Mouse (Mus musculus) kidney, postnatal 14 days (tissue): Measurements from ENCODE around the gene Apbb1.
A peak's percentile ranks its signal among the peaks of the same experiment; 100 is the strongest.

Experiments used
- DNase-seq: peaks from one replicate; pipeline ENCODE4 v3.0.0; 2022; ENCODE audit warnings: mixed read lengths

Apbb1 gene

DNA sequence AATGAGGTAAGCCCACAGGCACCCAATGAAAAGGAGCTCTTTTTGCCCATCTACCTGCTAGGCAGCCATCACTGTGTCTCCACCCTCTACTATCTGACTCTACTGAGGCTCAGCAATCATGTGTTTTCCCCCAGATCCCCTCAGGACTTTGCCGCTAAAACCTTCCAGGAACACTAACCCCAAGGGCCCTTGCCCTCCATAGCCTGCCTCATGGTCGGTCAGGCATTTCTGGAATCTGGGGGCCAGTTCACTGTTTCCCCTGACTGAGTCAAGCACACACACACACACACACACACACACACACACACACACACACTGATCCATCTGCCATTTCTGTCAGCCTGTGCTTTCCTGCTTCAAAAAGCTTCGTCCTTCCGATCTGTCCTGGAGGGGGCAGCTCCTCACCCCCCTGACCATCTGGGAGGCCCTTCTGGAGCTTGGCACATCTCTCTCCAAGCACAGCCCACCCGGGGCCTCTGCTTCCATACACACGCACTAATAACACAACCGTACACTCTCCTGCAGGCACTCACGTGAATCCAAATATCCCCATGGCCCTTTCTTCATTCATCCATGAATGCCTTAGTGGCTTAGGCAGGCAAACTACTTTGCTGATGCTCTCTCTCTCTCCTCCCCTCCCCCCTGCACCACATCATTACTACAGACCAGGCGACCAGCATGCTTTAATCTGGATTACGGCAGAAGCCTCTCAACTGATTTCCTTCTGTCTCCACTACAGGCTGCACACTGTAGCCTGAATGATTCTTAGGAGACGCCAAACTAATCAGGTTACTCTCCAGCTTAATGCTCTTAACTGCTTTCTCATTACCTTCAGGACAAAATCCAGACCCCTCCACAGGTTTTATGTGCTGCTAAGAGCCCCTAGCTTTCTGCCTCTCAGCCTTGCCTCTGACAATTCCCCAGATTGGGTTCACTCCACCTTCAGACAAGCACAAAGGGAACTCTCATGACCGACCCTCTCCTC, 11.6 kb downstream of the Apbb1 start:
- no peak for DNase-seq

DNA sequence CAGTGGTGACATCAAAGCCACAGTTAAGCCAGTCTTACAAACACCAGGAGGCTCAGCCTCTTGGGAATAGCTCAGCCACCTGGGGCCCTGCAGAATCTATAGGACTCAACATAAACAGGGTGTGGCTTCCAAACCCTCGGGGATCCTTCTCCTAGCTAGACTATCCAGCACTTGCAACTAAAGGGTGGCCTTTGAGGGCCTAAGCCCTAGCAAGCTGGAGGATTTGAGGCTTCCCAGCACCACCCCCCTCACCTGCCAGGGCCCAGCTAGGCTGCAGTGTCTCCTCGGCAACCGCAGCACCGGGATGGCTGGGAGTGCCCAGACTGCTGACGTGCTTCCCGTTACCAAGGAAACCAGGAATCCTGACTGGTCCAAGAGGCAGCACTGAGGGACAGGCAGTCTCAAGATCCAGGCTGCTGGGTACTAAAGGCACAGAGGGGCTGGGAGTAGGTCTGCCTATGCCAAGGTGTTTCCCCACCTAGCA, 12.4 kb downstream of the Apbb1 start:
- peak; percentile 47 for DNase-seq

DNA sequence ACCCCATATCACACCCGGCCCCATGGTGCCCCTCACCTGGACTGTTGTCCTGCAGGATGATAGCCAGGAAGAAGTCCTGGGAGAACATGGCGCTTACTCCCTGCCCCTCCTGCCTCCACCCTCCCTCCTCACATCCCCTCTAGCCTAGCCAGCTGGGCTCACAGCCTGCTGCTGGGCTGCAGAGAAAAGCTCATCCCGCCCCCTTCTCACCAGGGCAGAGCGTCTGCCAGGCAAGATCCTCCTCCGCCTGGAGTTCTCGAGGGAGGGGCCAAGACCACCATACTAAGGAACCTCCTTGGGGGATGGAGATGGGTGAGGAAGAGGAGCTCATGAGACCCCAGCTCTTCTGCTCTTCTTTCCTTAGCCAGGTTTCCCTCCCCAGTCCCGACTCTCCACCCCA, 12.9 kb downstream of the Apbb1 start:
- no peak for DNase-seq

DNA sequence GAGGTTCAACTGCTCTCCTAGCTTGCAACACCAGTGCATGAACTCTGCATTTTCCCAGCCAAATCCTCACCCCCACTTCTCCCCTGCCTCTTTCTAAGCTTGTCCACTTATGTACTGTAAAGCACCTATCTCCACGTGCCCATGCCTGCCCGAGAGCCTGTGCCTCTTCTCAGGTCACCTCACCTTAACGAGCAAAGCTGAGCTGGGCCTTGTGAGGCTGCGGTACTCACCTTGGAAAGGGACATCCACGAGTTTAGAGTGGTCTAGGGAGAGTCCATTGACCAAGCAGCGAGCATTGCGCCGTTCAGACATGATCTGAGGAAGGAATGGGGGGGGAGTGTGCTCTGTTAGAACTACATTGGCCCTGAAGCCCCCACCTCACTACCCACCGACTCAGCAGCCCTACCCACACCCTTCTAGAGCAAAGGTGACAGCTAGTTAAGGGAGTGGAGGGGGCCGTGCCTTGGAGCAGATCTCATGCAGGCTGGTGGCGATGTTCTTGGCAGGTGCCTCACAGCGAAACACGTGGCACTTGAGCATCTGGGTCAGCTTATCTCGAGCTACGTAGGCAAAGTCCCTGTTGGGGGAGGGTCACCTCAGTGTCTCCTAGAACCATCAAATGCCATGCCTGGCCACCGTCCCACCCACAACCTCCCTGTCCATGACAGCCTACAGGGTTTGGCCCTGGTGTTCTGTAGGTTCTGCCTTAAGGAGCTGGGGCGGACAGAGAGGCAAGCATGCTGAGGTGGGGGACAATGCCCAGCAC, 16.2 kb downstream of the Apbb1 start:
- no peak for DNase-seq

DNA sequence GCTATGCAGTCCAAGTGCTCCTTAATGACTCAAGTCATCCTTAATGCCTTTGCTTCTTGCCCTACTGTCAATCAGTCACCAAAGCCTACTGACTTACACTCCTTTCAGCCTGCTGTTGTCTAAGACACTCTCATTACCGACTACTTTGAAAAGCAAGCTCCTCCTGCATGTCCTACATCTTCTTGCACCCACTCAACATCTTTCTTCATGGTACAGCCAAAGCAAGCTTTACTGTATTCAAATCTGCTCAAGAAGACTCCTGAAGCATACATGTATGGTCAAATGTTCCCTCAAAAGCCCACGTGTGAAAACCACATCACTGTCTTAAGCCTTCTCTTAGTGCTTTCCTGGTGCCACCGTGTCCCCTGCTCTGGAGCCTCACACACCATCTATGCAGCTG, 18.1 kb downstream of the Apbb1 start:
- DNase-seq = no peak

DNA sequence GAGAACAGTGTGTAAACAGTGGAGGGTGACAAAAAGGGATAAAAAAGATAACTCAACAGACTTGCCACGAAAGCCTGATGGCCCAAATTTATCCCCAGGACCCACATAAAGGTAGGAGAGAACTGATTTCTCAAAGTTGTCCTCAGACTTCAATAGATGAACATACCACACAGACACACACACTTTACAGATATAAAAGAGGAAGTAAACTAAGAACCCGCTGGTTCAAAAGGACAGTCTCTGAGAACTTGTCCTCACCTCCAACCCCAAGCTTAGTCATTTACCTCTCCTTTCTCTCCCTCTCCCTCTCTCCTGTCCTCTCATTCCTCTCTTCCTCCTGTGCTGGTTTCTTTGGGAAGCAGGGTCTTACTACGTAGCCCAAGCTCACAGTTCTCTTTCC, 19.1 kb downstream of the Apbb1 start:
- DNase-seq = no peak

DNA sequence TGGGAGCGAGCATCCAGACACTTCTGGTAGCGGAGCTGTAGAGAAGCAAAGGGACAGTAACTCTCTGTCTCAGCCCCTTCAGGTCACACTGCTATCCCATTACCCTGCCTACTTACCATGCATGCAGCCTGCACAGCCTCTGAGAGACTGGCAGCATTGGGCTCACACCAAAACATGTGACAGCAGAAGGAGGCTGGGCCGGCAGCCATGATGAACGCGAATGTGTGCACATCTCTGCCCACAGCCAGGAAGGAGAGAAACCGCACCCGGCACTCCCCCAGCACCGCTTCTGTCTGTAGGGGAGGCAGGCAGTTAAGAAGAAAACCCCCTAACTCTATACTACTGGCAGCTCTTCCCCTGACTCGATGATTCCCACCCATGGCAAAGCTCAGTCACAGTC, 22.4 kb downstream of the Apbb1 start:
- DNase-seq = no peak

DNA sequence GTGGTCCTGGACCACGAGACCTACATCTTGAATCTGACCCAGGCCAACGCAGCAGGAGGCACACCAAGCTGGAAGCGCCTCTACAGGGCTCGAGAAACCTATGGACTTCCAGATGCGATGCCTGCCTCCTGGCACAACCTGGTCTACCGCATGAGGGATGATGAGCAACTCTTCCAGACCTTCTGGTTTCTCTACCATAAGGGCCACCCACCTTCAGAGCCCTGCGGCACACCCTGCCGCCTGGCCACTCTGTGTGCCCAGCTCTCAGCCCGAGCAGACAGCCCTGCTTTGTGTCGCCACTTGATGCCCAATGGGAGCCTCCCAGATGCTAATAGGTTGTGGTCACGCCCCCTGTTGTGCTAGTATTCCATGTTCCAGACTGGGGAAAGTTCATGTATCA, 23.8 kb downstream of the Apbb1 start:
- no peak for DNase-seq

DNA sequence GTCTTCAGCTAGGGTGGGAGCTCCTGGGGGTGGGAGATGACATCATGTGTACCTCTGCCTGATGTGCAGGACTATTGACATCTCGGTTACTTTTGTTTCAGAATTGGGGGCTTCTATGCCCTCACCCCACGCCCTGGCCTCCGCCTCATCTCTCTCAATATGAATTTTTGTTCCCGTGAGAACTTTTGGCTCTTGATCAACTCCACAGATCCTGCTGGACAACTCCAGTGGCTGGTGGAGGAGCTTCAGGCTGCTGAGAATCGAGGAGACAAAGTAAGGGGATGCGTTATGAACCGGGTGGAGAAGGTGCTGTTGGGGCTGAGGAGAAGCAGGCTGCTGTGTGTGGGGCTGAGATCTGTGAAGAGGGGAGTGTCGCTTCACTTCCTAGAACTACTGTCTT, 25.0 kb downstream of the Apbb1 start:
- DNase-seq = no peak

DNA sequence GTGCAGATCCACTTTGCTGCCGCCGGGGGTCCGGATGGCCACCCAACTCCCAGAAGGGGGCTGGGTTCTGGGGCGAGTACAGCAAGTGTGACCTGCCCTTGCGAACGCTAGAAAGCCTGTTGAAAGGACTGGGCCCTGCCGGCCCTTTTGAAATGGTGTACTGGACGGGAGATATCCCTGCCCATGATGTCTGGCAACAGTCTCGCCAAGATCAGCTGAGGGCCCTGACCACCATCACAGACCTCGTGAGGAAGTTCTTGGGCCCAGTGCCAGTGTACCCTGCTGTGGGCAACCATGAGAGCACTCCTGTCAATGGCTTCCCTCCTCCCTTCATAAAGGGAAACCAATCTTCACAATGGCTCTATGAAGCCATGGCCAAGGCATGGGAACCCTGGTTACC, 25.9 kb downstream of the Apbb1 start:
- no peak for DNase-seq

DNA sequence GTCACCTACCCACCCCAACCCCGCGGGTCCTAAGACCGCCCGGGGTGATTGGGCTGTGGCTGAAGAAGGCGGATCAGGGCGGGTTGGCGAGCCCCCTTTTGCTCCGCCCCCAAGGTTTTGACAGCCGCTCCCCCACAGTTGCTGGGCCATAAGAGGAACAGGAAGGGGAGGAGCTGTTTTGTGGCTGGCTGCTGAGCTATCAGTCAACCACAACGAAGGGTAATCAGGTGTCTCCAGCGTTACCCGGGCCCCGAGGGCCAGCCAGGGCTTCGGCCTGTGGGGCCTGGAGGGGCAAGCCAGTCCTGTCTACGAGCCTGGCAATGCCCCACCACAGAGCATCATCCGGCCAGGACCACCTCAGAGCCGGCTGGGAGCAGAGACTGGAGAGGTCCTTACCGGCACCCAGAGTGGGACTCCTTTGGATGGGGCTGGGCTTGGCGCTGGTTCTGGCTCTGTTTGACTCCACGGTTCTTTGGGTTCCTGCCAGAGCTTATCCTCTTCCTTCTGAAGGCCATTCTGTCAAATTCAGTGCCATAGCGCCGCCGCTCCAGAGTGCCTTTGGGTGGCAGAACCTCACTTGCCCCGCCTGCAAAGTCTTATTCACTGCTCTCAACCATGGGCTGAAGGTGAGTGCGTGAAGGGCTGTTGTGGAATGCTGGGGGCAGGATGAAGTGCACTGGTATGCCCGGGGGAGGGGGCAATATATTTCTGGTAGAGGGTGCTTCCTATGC, 27.1 kb downstream of the Apbb1 start, which contains the start of gene Smpd1:
Gene Smpd1 (plus strand): TSS at position 149 of the 731 bp plus-strand sequence.
- DNase-seq = peak; percentile 95

DNA sequence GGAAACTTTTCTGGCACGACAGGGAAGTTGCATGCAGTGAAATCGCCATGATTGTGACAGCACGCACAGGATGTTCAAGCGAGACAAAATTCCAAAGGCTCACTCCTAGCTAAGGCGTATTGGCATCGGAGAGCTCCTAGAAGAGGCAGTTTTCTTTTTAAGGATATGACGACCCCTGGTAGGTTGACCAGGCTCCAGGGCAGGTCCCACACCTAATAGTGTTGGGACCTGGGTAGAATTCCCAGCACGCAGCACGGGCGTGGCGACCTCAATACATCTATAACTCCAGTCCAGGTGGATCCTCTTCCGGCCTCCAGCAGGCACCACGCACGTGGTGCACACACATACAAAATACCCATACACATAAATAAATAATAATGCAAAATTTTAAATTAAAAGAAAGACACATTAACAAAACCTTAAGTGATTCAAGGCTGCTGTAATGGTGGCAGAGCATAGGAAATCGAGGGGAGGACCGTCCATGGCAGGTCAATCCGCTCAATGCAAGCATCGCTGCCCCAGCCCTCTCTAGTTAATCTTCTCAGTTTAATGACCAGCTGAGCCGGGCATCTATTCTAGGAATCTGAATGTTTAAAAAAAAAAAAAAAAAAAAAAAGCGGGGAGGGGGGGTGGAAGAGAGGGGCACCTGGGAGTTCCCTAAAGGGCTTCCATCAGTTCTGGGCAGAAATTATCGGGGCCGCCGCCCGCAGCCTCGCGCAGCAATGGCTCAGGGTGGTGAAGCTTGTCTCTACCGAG, 27.8 kb downstream of the Apbb1 start:
- DNase-seq = no peak

DNA sequence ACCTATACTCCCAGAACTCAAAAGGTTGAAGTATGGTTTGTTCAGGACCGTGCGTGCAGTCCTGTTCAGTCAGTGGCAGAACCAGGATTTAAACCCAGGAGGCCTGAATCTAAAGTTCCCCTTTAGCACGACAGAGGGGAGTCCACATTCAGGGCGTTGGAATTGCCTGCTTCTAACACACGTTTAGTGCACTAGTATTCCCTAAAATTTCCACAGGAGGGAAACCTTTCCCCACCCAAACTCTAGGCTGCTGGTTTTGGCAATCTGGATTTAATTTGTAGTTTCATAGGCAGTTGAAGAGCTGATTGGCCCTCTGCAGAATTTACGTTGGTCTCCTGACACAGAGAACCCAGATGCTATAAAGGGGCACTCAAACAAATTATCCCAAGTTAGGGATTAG, 32.4 kb downstream of the Apbb1 start:
- DNase-seq = peak; percentile 37

DNA sequence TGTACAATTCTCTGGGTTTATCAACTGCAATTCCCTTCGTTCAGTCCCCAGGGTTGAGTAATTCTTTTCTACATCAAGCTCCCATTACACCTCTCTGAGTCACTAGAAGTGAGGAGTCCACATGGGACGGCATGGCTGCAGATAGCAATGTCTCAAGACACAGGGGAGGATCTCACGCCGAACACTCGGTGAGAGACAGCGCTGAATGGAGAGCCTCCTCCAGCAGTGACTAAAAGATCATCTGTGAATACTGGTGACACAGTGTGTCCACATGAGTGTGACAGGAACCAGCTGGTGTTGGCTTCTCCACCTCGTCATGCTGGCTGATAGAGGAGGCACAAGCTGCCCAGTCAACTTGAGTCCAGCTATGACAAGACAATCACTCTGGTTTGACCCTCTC, 33.5 kb downstream of the Apbb1 start:
- DNase-seq = no peak

DNA sequence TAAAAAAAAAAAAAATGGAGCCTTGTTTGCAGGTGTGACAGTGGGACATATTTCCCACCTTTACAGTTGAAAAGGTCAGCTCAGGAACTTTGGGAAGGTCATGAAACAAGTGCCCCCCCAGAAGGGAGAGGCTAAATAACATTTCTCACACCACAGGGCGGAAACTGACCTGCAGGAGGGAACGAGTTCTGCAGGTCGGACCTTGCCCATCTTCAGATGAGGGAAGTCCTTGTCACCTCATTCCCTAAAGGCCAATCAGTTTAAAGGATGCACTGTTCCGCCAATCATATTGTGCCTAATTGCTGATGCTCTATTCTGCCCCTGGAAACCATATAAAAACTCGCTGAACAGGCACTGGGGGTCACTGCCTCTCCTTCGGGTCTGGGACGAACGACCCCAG, 35.5 kb downstream of the Apbb1 start:
- no peak for DNase-seq

DNA sequence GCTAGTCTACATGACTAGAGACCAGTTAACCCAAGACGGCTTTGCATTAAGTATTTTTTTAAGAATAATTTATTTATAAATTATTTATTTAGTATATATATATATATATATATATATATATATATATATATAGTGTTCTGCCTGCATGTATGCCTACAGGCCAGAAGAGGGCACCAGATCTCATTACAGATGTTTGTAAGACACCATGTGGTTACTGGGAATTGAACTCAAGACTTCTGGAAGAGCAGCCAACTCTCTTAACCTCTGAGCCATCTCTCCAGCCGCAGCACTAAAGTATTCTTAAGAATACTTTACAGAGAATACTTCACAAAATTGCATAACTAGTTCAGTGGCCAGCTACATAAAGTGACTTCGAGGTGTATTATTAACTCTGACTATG, 47.3 kb downstream of the Apbb1 start:
- no peak for DNase-seq

DNA sequence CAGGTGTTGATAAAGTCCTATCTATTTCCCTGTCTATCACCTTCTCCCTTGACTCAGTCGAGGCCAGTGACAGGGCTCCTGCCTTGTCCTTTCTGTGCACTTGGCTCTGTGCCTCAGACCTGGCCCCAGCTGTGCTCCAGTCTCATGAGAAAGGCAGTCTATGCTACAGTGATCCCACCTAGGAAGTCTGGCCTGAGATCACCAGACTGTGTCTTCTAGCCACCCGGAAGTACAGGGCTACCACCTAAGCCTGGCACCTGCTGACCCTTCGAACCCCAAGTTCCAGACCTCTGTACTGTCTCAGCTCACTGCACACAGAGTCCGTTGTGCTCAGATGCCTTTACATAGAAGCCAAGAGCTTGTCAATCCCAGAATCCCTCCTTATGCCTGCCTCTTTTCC, 53.4 kb downstream of the Apbb1 start:
- DNase-seq = peak; percentile 36

DNA sequence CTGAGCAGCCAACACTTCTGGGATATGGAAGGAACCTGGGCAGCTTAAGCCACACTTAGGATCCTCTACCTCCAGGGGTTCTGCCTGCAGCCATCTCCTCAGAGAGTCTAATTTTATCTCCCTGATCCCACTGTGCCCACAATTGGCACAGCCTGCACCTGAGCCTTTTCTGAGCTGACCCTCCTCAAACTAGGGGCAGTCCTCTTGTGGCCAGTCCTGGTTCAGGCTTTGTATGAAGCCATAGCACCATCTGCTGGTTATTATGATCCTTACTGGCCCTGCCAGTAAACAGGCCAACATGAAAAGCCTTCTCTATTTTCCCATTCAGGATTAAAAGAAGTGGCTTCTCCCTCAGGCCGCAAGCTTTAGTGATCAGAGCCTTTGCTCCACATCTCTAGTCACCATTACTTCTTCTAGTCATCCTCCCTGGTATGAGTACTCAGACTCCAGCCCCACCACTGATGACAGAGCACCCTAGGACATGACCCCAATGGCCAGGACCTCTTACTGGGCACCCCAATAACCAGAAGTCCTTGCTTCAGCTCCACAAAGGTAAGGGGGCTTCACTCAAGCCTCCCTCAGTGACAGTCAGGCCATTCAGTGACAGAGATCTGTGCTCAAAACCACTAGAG, 54.0 kb downstream of the Apbb1 start:
- peak; percentile 73 for DNase-seq

DNA sequence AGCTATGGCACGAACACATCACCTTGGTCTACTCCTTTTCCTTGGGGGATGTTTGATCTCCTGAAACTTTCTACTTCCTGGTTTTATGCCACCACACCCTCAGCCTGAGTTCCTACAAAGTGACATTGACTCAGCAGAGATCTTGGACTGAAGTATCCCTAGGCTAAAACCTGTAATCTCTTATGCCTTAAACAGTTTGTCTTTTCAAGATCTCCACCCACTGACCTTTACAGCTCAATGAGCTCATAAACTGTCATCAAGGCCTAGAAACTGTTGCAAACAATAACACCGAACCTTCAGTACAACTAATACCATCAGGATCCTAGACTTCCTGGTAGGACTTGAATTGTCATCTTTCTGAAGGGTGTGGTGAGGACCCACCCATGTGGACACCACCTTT, 57.2 kb downstream of the Apbb1 start:
- no peak for DNase-seq

DNA sequence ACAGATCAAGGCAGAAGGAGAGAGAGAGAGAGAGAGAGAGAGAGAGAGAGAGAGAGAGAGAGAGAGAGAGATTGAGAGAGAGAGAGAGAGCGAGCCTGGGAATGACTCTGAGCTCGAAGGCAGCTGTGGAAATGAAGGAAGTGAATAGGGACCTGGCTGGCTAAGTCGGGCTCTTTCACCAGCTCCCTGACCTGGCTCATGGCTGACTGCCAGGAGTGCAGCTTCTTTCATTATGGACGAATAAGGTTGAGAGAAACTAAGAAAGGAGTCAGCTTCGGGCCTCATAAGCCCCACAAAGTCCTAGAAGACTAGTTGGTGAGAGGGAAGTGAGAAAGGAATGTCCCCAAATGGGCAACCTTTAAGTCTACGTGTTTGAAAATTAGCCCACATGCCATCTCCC, 61.3 kb downstream of the Apbb1 start:
- peak; percentile 69 for DNase-seq

DNA sequence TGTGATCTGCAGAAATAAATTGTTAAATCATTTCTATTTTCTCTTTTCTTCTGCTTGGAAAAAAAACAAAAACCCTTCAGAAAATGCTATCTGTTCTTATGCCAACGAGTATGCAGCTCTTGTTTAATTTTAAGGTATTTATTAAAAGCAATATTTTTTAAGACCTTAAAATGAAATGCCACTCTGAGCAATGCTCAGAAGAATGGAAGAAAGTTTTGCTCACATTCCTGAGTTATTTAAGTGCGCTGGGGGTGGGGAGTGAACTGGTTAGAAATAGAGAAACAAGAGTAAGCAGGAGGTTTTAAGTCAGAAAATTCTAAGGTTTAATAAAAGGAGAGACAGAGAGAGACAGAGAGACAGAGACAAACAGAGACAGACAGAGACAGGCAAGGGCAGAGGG, 61.7 kb downstream of the Apbb1 start:
- DNase-seq = no peak

DNA sequence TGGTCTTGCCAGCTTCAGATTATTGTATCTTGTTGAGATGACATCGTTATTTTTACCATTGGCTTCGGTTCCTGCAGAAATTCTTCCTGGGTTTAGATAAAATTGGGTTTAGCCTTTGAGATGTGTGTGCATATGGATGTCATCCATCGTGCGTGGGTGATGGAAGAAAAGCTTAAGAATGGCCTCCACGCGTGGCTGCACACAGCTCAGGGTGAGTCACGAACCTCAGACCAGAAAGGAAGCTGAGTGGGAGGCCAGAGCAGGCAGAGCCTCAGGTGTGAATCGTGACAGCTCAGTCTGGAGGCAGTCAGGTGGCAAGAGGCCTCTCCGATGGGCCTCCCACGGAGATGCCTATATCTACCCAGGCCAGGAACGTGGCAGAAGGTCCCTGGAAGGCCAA, 62.1 kb downstream of the Apbb1 start:
- no peak for DNase-seq
